Mouse (Mus musculus): ENCODE results near the gene Apold1. TPM values are rescaled to one million over a fixed set of nuclear protein-coding genes. Genes with fewer than 3 reads are reported as not detected.

Apold1 gene
- 2.6 and 2.7 TPM in 2 replicates for polyA plus RNA-seq (2016; fragmentation: Nextera tagmentation; extraction: Ambion mirVana)

GRCm38 (mm10) chr6:134981231-134982062 is at the start of gene Apold1:
Gene Apold1, plus strand, starts transcription at chr6:134981718.
- Histone ChIP-seq H3K27ac (replicated peaks) (peak within 1 kb of the TSS; percentile 61), H3K9me3 (no peaks in the 10 kb centered on the region), H3K4me3 (peak within 1 kb of the TSS; percentile 43; the same call in 1 of the 2 replicates), H3K4me1 (peaks cover 33% of the 10 kb centered on the region), H3K27me3 (replicated peaks; ENCODE audit: low read depth, poor library complexity, severe bottlenecking) (peaks cover 30% of the 10 kb centered on the region), H3K36me3 (replicated peaks) (no peaks in the 10 kb centered on the region)
- DNase-seq (ENCODE audit: low spot score): peak; percentile 58
- WGBS: 36% methylated on average over 22 of the region's 22 CpGs

- no peak overlapping the region for H3K27ac ChIP-seq (replicated peaks)
- no peak for DNase-seq (ENCODE audit: low spot score)
- WGBS: 77% methylated on average over 12 of the region's 12 CpGs
- H3K4me3 ChIP-seq: no peak overlapping the region
- no peaks in the 10 kb centered on the region; the same call in 1 of the 2 replicates for H3K36me3 ChIP-seq (replicated peaks)
- peaks cover 28% of the 10 kb centered on the region for H3K4me1 ChIP-seq
- H3K9me3 ChIP-seq: no peaks in the 10 kb centered on the region
- no peaks in the 10 kb centered on the region for H3K27me3 ChIP-seq (replicated peaks; ENCODE audit: low read depth, poor library complexity, severe bottlenecking)
Observed at GRCm38 (mm10) chr6:134932486-134933206, 48.9 kb upstream of the Apold1 start.

- DNase-seq (ENCODE audit: low spot score): no peak
- Histone ChIP-seq H3K4me3 (no peak overlapping the region), H3K4me1 (peaks cover 22% of the 10 kb centered on the region), H3K27me3 (replicated peaks; ENCODE audit: low read depth, poor library complexity, severe bottlenecking) (no peaks in the 10 kb centered on the region), H3K9me3 (no peaks in the 10 kb centered on the region), H3K27ac (replicated peaks) (no peak overlapping the region), H3K36me3 (replicated peaks) (no peaks in the 10 kb centered on the region; the same call in 1 of the 2 replicates)
- WGBS: 74% methylated on average over 2 of the region's 2 CpGs
Observed at GRCm38 (mm10) chr6:134933207-134933558, 48.3 kb upstream of the Apold1 start.

GRCm38 (mm10) chr6:134934305-134934704 is 47.2 kb upstream of the Apold1 start:
- no peak overlapping the region for H3K4me3 ChIP-seq
- H3K27ac ChIP-seq (replicated peaks): no peak overlapping the region
- no peaks in the 10 kb centered on the region; the same call in 1 of the 2 replicates for H3K36me3 ChIP-seq (replicated peaks)
- DNase-seq (ENCODE audit: low spot score): no peak
- 90% methylated on average over 5 of the region's 5 CpGs for WGBS
- no peaks in the 10 kb centered on the region for H3K27me3 ChIP-seq (replicated peaks; ENCODE audit: low read depth, poor library complexity, severe bottlenecking)
- H3K9me3 ChIP-seq: no peaks in the 10 kb centered on the region
- peaks cover 20% of the 10 kb centered on the region for H3K4me1 ChIP-seq

- Histone ChIP-seq H3K4me1 (no peaks in the 10 kb centered on the region; the same call in 1 of the 2 replicates), H3K36me3 (replicated peaks) (peaks cover 20% of the 10 kb centered on the region), H3K4me3 (no peak overlapping the region), H3K27ac (replicated peaks) (no peak overlapping the region), H3K27me3 (replicated peaks; ENCODE audit: low read depth, poor library complexity, severe bottlenecking) (no peaks in the 10 kb centered on the region), H3K9me3 (no peaks in the 10 kb centered on the region)
- WGBS: 90% methylated on average over 4 of the region's 4 CpGs
- no peak for DNase-seq (ENCODE audit: low spot score)
Observed at GRCm38 (mm10) chr6:134939781-134940180, 41.7 kb upstream of the Apold1 start.

- Histone ChIP-seq H3K9me3 (no peaks in the 10 kb centered on the region), H3K36me3 (replicated peaks) (peaks cover 25% of the 10 kb centered on the region), H3K27ac (replicated peaks) (no peak overlapping the region), H3K4me3 (no peak overlapping the region), H3K4me1 (no peaks in the 10 kb centered on the region; the same call in 1 of the 2 replicates), H3K27me3 (replicated peaks; ENCODE audit: low read depth, poor library complexity, severe bottlenecking) (no peaks in the 10 kb centered on the region)
- WGBS: 82% methylated on average over 13 of the region's 13 CpGs
- DNase-seq (ENCODE audit: low spot score): no peak
Observed at GRCm38 (mm10) chr6:134943759-134944407, 37.6 kb upstream of the Apold1 start.

- Histone ChIP-seq H3K9me3 (no peaks in the 10 kb centered on the region), H3K36me3 (replicated peaks) (peaks cover 23% of the 10 kb centered on the region), H3K27me3 (replicated peaks; ENCODE audit: low read depth, poor library complexity, severe bottlenecking) (no peaks in the 10 kb centered on the region), H3K27ac (replicated peaks) (no peak overlapping the region), H3K4me1 (no peaks in the 10 kb centered on the region; the same call in 1 of the 2 replicates), H3K4me3 (no peak overlapping the region)
- WGBS: 78% methylated on average over 6 of the region's 6 CpGs
- DNase-seq (ENCODE audit: low spot score): no peak
Observed at GRCm38 (mm10) chr6:134946054-134946453, 35.5 kb upstream of the Apold1 start.

- peaks cover 23% of the 10 kb centered on the region for H3K36me3 ChIP-seq (replicated peaks)
- no peak overlapping the region for H3K4me3 ChIP-seq
- no peaks in the 10 kb centered on the region; the same call in 1 of the 2 replicates for H3K4me1 ChIP-seq
- DNase-seq (ENCODE audit: low spot score): no peak
- H3K9me3 ChIP-seq: no peaks in the 10 kb centered on the region
- H3K27me3 ChIP-seq (replicated peaks; ENCODE audit: low read depth, poor library complexity, severe bottlenecking): no peaks in the 10 kb centered on the region
- 88% methylated on average over 9 of the region's 9 CpGs for WGBS
- H3K27ac ChIP-seq (replicated peaks): no peak overlapping the region
Observed at GRCm38 (mm10) chr6:134946858-134947257, 34.7 kb upstream of the Apold1 start.

- H3K9me3 ChIP-seq: no peaks in the 10 kb centered on the region
- peak; percentile 63 for DNase-seq (ENCODE audit: low spot score)
- 47% methylated on average over 13 of the region's 13 CpGs for WGBS
- H3K4me3 ChIP-seq: no peak overlapping the region
- H3K27ac ChIP-seq (replicated peaks): no peak overlapping the region
- no peaks in the 10 kb centered on the region; the same call in 1 of the 2 replicates for H3K4me1 ChIP-seq
- H3K36me3 ChIP-seq (replicated peaks): peaks cover 20% of the 10 kb centered on the region
- H3K27me3 ChIP-seq (replicated peaks; ENCODE audit: low read depth, poor library complexity, severe bottlenecking): no peaks in the 10 kb centered on the region
Observed at GRCm38 (mm10) chr6:134947311-134948087, 34.0 kb upstream of the Apold1 start.

- H3K27ac ChIP-seq (replicated peaks): no peak overlapping the region
- H3K9me3 ChIP-seq: no peaks in the 10 kb centered on the region
- DNase-seq (ENCODE audit: low spot score): no peak
- H3K36me3 ChIP-seq (replicated peaks): peaks cover 24% of the 10 kb centered on the region
- no peak overlapping the region for H3K4me3 ChIP-seq
- H3K4me1 ChIP-seq: no peaks in the 10 kb centered on the region; the same call in 1 of the 2 replicates
- no peaks in the 10 kb centered on the region for H3K27me3 ChIP-seq (replicated peaks; ENCODE audit: low read depth, poor library complexity, severe bottlenecking)
- WGBS: 75% methylated on average over 11 of the region's 11 CpGs
Observed at GRCm38 (mm10) chr6:134948522-134949061, 32.9 kb upstream of the Apold1 start.

- Histone ChIP-seq H3K4me1 (peaks cover 5% of the 10 kb centered on the region; the same call in 1 of the 2 replicates), H3K27ac (replicated peaks) (no peak overlapping the region), H3K4me3 (no peak overlapping the region), H3K36me3 (replicated peaks) (peaks cover 24% of the 10 kb centered on the region), H3K27me3 (replicated peaks; ENCODE audit: low read depth, poor library complexity, severe bottlenecking) (no peaks in the 10 kb centered on the region), H3K9me3 (no peaks in the 10 kb centered on the region)
- WGBS: 88% methylated on average over 3 of the region's 3 CpGs
- no peak for DNase-seq (ENCODE audit: low spot score)
Observed at GRCm38 (mm10) chr6:134949241-134949640, 32.3 kb upstream of the Apold1 start.
